Mouse (Mus musculus): ENCODE results near the gene Pttg1ip.

Pttg1ip gene

DNA sequence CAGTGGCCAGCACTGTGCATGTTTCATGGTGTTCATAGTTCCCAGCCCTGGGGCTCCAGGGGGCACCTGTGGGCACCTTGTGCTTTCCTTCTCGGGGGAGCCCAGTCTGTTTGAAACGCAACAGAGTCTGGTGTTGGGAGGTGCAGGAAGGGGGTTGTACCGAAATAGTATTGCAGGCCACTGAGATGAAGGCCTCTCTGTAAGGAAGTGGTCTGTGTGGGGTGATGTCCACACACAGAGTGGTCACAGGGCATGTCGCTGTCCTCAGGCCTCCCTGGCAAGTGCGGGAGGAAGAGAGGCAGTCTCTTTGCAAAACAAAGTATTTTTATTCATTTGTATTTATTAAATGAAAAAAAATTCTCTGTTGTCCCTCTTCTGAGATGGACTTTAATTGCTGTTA lies 64.1 kb downstream of the Pttg1ip start:
- DNase-seq = no peak

DNA sequence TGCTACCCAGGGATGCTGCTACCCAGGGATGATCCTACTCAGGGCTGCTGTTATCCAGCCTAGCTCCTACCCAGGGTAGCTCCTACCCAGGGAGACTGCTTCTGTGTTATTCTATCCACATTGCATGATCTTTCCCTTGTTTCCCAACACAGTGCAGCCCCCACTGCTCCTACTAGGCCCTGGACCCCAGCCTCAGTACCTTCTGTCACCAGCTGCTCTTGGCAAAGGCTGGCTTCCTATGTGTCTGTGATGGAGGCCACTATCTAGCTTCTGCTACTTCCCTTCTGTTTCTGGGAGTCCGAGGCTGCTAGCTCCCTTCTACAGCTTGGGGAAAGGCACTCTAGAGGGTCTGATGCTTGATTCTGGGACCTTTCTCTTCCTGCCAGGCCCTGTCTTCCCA lies 65.9 kb downstream of the Pttg1ip start:
- no peak for DNase-seq

DNA sequence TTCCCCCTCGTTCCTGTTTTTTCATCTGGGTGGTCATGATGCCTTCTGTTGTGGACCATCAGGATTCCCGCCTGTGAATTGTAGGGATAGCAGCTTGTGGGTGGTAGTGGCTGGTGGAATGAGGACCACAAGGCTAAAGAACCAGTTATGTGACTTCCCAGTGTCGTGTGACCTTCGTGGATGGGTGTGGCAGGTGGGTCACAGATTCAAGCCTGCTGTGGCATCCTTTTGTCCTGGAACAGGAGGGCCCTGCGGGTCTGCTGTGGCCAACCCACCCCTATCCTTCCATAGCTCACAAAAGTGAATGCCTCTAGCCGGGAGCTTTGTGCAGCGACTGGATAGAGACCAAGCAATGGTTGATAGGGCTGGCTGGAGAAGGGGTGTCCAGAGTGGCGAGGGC lies 66.4 kb downstream of the Pttg1ip start:
- no peak for DNase-seq
